Mouse (Mus musculus) ES-Bruce4 (cell line): Measurements from ENCODE around the gene Ccdc172.

Experiments used
- CTCF ChIP-seq: IDR thresholded peaks from one replicate; pipeline ENCODE4 v1.8.1; 2011; ENCODE audit warnings: low read depth, low read length
- EP300 ChIP-seq: IDR thresholded peaks from 2 replicates; pipeline ENCODE4 v1.6.1; 2011; ENCODE audit warnings: low read depth, low read length; ENCODE audit not compliant: insufficient read depth
- POLR2A ChIP-seq: IDR thresholded peaks from one replicate; pipeline ENCODE4 v1.8.1; 2011; ENCODE audit warnings: low read length; ENCODE audit not compliant: insufficient read depth

GRCm38 (mm10) chr19:58499420-58499966 is 12.3 kb upstream of the Ccdc172 start:
- TF ChIP-seq EP300 (no peak), CTCF (no peak), POLR2A (no peak)
